Mouse (Mus musculus): ENCODE results near the gene Wdr49. TPM values are rescaled to one million over a fixed set of nuclear protein-coding genes. Genes with fewer than 3 reads are reported as not detected.

The Wdr49 gene
- not detected in 2 replicates for polyA plus RNA-seq (2016; fragmentation: Nextera tagmentation; extraction: Ambion mirVana)

DNA sequence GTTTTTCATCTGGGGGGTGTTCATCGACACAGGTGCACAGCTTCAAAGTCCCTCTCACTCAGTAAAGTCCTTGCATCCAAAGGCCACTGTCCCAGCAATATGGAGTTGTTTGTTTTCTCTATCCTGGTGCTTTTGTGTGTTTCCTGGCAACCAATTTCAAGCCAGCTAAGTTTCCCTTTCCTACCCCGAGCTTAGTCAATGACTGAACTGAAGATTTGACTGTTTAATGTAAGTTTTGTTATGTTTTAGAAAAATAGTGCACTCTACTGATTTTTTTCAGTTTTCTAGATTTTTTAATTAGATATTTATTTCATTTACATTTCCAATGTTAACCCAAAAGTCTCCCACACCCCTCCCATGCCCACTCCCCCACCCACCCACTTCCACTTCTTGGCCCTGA, at the start of gene Wdr49:
Gene Wdr49, minus strand, starts transcription at position 101 of the 400 bp plus-strand sequence.
- Histone ChIP-seq H3K4me2 (replicated peaks) (no peak within 1 kb of the TSS), H3K4me3 (no peak within 1 kb of the TSS), H3K4me1 (no peaks in the 10 kb centered on the region), H3K27ac (replicated peaks) (no peak within 1 kb of the TSS), H3K9me3 (no peaks in the 10 kb centered on the region), H3K9ac (replicated peaks) (no peak within 1 kb of the TSS), H3K36me3 (no peaks in the 10 kb centered on the region), H3K27me3 (no peaks in the 10 kb centered on the region)
- no peak for ATAC-seq (ENCODE audit: low FRiP score, low read depth)
- 37% methylated on average over 2 of the region's 2 CpGs for WGBS

DNA sequence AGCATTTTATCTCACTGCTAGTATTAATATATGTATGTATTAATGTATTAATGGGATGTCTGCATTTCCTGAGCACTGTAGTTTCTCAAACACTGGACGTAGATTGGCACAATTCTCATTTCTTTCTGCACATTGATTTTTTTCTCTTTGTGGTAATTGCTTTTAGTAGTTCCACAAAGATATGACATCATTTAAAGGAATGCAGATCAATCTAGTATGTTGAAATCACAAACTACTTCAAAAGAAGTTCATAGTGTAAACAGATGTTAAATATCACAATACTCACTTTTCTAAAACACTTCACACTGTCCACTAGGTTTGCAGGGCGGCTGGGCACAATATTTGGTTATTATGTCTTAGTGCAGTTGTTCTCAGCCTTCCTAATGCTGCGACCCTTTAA, 49.1 kb upstream of the Wdr49 start:
- Histone ChIP-seq H3K9me3 (no peaks in the 10 kb centered on the region), H3K9ac (replicated peaks) (no peak overlapping the region), H3K4me2 (replicated peaks) (no peak overlapping the region), H3K4me1 (no peaks in the 10 kb centered on the region), H3K27ac (replicated peaks) (no peak overlapping the region), H3K36me3 (peaks cover 9% of the 10 kb centered on the region; the same call in 1 of the 2 replicates), H3K27me3 (no peaks in the 10 kb centered on the region), H3K4me3 (no peak overlapping the region)
- no peak for ATAC-seq (ENCODE audit: low FRiP score, low read depth)
- WGBS = 95% methylated on average over 3 of the region's 3 CpGs

DNA sequence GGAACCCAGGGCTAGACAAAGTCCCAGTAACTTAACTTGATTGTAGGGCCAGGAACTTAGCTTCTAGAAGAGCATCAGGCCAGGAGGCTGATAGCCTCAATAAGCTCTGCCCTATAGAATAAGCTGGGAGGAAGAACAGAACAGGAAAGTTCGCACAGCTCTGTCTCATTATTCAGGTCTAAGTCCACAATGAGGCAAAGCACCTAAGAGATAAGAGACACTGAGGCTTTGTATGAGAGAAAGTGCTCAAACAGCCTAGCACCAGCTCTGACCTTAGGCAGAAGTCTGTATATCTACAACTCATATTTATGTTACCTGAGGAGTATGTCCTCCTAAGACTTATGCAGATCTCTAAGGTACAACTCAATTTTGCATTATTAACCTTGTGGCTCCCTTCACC, 40.6 kb upstream of the Wdr49 start:
- no peaks in the 10 kb centered on the region for H3K27me3 ChIP-seq
- ATAC-seq (ENCODE audit: low FRiP score, low read depth) = no peak
- WGBS = 90% methylated on average over 1 of the region's 1 CpGs
- H3K4me3 ChIP-seq = no peak overlapping the region
- no peaks in the 10 kb centered on the region for H3K4me1 ChIP-seq
- no peak overlapping the region for H3K4me2 ChIP-seq (replicated peaks)
- H3K27ac ChIP-seq (replicated peaks) = no peak overlapping the region
- no peaks in the 10 kb centered on the region for H3K9me3 ChIP-seq
- no peak overlapping the region for H3K9ac ChIP-seq (replicated peaks)
- peaks cover 35% of the 10 kb centered on the region for H3K36me3 ChIP-seq

DNA sequence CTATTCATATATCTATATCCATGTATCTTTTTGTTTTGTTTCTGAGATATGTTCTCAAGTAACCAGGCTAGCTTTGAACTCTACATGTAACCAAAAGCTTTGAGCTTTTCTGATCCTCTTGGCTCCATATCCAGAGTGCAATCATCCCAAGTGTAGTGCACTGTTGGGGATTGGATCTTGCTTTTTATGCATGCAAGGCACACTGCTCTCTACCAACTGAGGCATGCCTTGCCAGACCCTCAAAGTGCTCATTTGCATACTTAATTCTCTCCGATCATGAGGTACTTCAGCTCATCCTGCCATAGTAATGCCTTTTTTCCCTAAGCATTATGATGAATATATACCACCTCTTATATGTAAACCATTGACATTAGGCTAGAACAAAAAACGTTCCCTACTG, 39.4 kb upstream of the Wdr49 start:
- 74% methylated on average over 2 of the region's 2 CpGs for WGBS

DNA sequence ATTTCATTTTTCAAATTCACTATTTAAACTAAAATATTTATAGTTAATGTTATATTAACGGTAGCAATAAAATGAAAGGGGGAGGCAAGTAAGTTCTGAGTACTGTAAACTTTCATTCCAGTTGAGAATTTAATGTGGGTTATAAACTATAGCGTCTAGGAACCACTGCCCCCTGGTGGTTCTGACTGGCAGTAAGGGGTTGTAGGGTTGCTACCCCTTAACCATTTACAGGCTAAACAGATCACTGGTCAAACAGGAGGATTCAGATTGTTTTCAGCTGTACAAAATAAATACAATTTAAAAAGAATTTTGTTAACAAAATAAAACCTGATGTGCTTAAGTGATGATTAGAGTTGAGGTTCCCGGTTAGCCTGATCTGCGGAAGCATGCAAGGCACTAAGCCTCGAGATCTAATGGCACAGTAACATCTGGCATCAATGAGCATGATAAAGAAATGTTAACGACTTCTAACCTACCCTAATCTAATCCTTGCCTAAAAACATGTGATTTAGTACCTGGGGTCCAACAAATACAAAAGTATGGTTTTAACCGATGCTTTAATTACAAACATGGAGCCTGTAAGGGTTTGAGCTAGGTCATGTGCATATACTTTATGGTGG, 35.8 kb upstream of the Wdr49 start:
- ATAC-seq (ENCODE audit: low FRiP score, low read depth) = peak; percentile 61; the same call in 1 of the 2 replicates
- H3K4me3 ChIP-seq = no peak overlapping the region
- no peak overlapping the region for H3K27ac ChIP-seq (replicated peaks)
- H3K9ac ChIP-seq (replicated peaks) = no peak overlapping the region
- H3K9me3 ChIP-seq = no peaks in the 10 kb centered on the region
- H3K36me3 ChIP-seq = peaks cover 24% of the 10 kb centered on the region
- WGBS = 70% methylated on average over 7 of the region's 7 CpGs
- no peaks in the 10 kb centered on the region for H3K4me1 ChIP-seq
- no peak overlapping the region for H3K4me2 ChIP-seq (replicated peaks)
- no peaks in the 10 kb centered on the region for H3K27me3 ChIP-seq

More for the DNA sequence above, 39.4 kb upstream of the Wdr49 start:
- no peak overlapping the region for H3K4me3 ChIP-seq
- no peaks in the 10 kb centered on the region for H3K27me3 ChIP-seq
- H3K4me2 ChIP-seq (replicated peaks) = no peak overlapping the region
- H3K9me3 ChIP-seq = no peaks in the 10 kb centered on the region
- no peaks in the 10 kb centered on the region for H3K4me1 ChIP-seq
- ATAC-seq (ENCODE audit: low FRiP score, low read depth) = no peak
- peaks cover 27% of the 10 kb centered on the region for H3K36me3 ChIP-seq
- no peak overlapping the region for H3K27ac ChIP-seq (replicated peaks)
- H3K9ac ChIP-seq (replicated peaks) = no peak overlapping the region

DNA sequence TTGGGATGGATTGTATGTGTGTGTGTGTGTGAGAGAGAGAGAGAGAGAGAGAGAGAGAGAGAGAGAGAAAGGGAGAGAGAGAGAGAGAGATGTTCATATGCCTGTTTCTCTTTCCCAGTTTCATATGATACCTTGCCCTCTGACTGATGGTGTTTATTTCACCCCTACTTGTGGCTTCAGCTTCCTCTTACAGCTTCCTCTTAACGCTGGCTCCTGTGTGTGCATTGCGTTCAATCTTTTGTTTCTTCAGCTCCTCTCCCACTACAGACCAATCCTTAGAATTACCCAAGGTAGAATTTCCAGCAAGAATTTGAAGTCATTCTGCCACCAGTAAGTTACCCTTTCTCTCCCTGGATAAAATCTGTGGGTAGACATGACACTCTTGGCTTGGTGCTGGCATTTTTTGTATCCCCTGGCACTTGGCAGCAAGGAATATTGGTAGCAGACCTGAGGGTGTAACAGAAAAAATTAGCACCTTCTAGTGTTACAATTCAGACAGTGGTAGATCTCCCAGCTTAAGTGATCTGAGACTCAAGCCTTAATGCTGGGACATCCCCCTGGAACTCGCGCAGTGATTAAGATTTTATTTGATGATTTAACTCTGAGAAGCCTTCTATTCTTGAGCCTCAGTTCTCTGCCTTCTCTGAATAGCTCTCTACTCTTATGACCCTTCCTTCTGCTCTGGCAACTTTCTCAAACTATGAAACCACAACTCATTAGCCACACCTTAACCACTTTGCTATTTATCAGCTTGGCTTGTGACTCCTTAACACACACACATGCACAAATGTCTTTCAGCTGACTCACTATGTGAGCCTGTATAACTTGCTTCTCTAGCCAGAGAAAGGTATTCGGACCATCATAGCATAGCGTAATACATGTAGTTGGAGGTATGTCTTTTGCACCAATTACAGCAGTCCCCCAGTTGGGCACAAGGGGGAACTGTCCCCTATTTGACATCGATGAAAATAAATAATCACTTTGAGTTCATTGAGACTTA, 17.3 kb upstream of the Wdr49 start:
- WGBS = 87% methylated on average over 7 of the region's 7 CpGs
- Histone ChIP-seq H3K9ac (replicated peaks) (no peak overlapping the region), H3K36me3 (no peaks in the 10 kb centered on the region), H3K4me1 (no peaks in the 10 kb centered on the region), H3K27me3 (no peaks in the 10 kb centered on the region), H3K4me3 (no peak overlapping the region), H3K4me2 (replicated peaks) (no peak overlapping the region), H3K27ac (replicated peaks) (no peak overlapping the region), H3K9me3 (no peaks in the 10 kb centered on the region)
- no peak for ATAC-seq (ENCODE audit: low FRiP score, low read depth)

DNA sequence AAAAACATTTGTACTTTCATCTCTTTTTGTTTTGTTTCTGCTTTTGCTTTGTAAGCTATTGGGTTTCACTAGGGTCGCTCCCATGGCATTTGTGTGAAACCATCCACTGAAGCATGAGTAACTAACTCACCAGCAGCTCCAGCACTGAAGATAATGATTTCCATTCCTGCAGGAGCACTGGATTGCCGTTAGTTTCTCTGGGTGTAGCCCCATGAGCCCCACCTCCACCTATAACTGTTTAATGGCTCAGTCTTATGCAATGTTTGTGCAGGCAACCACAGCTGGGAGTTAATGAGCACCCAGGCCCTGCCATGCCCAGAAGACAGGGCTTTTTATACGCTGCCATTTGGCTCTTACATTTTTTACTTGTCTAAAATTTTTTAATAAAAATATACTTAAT, 11.0 kb upstream of the Wdr49 start:
- no peak overlapping the region for H3K4me2 ChIP-seq (replicated peaks)
- no peaks in the 10 kb centered on the region for H3K36me3 ChIP-seq
- H3K9ac ChIP-seq (replicated peaks) = no peak overlapping the region
- no peak for ATAC-seq (ENCODE audit: low FRiP score, low read depth)
- WGBS = 65% methylated on average over 3 of the region's 3 CpGs
- H3K27me3 ChIP-seq = no peaks in the 10 kb centered on the region
- H3K27ac ChIP-seq (replicated peaks) = no peak overlapping the region
- no peaks in the 10 kb centered on the region for H3K4me1 ChIP-seq
- H3K4me3 ChIP-seq = no peak overlapping the region
- H3K9me3 ChIP-seq = no peaks in the 10 kb centered on the region

DNA sequence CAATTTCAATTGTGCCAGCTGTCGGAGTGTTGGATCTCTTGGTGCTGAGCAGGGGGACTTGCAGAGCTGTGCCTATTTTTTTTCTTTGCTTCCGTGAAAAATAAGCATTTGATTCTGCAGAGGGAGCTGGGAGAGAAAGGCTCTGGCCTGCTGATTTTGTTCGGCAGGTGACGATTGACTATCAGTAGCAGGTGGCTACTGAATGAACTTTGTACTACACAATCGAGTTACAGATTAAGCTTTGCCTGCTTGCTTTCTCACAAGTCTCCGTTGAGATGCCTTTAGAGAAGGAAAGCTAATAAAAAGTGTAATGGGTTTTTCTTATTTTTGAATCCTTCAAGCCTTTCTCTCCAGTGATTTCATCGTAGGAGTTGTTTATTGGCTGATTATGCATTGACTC, 6.8 kb downstream of the Wdr49 start:
- WGBS = 75% methylated on average over 7 of the region's 7 CpGs
- no peak for ATAC-seq (ENCODE audit: low FRiP score, low read depth)

DNA sequence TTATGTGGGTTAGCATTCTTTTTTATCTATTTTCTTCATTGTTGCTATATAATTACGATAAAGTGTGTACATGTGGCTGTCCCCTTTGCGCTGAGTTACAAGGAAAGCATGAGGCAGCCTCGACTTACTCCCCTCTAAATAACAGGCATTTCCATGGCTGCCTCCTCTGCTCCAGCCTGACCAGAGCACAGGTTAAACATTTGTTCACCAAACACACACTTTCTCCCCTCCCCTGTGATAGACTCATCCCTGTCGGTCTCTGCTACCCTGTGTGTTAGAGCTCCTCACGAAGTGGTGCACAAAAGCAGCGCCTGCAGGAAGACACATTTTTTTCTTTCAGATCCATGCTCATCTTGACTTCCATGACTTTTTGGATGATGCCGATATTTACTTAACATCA, 7.3 kb downstream of the Wdr49 start:
- Histone ChIP-seq H3K27me3 (no peaks in the 10 kb centered on the region), H3K9me3 (no peaks in the 10 kb centered on the region), H3K36me3 (no peaks in the 10 kb centered on the region), H3K4me3 (no peak overlapping the region), H3K27ac (replicated peaks) (no peak overlapping the region), H3K4me1 (no peaks in the 10 kb centered on the region), H3K4me2 (replicated peaks) (no peak overlapping the region), H3K9ac (replicated peaks) (no peak overlapping the region)
- 86% methylated on average over 7 of the region's 7 CpGs for WGBS
- ATAC-seq (ENCODE audit: low FRiP score, low read depth) = no peak

More for the DNA sequence above, 6.8 kb downstream of the Wdr49 start:
- H3K4me1 ChIP-seq = no peaks in the 10 kb centered on the region
- no peaks in the 10 kb centered on the region for H3K36me3 ChIP-seq
- no peak overlapping the region for H3K27ac ChIP-seq (replicated peaks)
- no peak overlapping the region for H3K9ac ChIP-seq (replicated peaks)
- no peak overlapping the region for H3K4me2 ChIP-seq (replicated peaks)
- no peaks in the 10 kb centered on the region for H3K9me3 ChIP-seq
- H3K27me3 ChIP-seq = no peaks in the 10 kb centered on the region
- no peak overlapping the region for H3K4me3 ChIP-seq

DNA sequence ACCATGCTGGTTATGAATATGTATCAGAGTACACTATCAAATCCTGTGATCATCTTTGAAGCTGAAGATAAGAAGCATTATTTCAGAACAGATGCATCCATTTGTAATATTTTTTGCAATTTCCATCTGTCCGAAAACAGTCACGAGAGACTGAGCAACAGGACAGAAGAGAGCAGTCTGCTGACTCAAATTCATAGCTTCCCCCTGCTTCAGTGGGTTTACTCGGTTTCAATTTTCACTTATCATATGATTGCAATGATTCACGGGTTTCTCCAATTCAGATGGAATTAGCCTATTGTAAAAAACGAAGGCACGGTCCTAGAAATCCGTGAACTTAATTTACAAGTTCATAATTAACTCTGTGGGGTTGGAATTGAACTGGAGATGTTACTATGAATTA, 13.8 kb downstream of the Wdr49 start:
- no peak overlapping the region for H3K27ac ChIP-seq (replicated peaks)
- no peak overlapping the region for H3K4me3 ChIP-seq
- no peaks in the 10 kb centered on the region for H3K27me3 ChIP-seq
- H3K4me2 ChIP-seq (replicated peaks) = no peak overlapping the region
- no peaks in the 10 kb centered on the region for H3K9me3 ChIP-seq
- no peaks in the 10 kb centered on the region for H3K4me1 ChIP-seq
- H3K36me3 ChIP-seq = no peaks in the 10 kb centered on the region
- 85% methylated on average over 7 of the region's 7 CpGs for WGBS
- ATAC-seq (ENCODE audit: low FRiP score, low read depth) = no peak
- H3K9ac ChIP-seq (replicated peaks) = no peak overlapping the region

DNA sequence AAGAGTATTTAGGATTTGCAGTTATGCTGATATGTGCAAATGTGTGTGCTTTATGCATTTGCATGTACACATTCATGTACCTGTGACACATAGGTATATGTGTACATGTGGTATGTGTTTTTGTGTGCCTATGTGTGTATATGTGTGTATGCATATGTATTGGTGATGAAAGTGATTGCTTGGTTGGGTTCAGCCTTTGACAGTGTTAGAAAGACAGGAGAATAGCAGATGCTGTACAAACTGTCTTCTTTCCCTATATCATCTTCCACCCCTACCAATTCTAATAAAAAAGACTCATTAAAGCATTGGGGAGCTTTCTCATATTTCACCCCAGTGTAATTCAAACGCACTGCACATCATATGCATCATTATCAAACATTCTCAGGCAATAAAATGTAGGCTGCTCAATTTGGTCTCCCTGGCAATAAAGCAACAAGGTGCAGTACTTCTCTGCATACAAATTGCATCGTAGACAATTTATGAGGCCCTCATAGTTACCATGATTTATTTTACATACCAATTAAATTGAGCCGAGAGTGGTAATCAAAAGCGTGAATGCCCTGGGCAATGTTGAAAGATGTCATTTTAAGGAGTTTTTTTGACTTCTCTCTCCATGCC, 51.3 kb downstream of the Wdr49 start:
- H3K4me3 ChIP-seq = no peak overlapping the region
- 79% methylated on average over 4 of the region's 4 CpGs for WGBS
- H3K4me2 ChIP-seq (replicated peaks) = no peak overlapping the region
- ATAC-seq (ENCODE audit: low FRiP score, low read depth) = no peak
- no peaks in the 10 kb centered on the region for H3K4me1 ChIP-seq
- no peak overlapping the region for H3K9ac ChIP-seq (replicated peaks)
- no peak overlapping the region for H3K27ac ChIP-seq (replicated peaks)
- H3K27me3 ChIP-seq = no peaks in the 10 kb centered on the region
- H3K36me3 ChIP-seq = no peaks in the 10 kb centered on the region
- no peaks in the 10 kb centered on the region for H3K9me3 ChIP-seq

DNA sequence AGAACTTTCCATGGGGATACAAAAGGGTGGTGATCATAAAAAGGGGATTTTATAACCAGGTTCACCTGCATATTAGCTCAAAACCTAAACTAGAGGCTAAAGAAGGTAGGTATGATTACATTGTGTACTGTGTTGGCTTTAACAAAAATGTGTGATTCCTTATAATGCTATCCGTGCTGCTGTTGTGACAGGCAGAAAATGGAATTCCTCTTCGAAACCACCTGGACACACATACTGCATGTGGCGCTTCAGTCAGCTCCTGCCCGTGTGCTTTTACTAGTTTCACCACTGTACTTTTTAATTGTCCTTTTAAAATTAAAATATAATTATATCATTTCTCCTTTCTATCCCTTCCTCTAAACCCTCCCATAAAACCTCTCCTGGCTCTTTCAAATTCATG, 86.0 kb downstream of the Wdr49 start:
- Histone ChIP-seq H3K4me1 (peaks cover 9% of the 10 kb centered on the region; the same call in 1 of the 2 replicates), H3K27ac (replicated peaks) (0 out of 2 replicates have a peak overlapping the region, but pooled peaks have one; percentile 64), H3K9ac (replicated peaks) (no peak overlapping the region), H3K9me3 (no peaks in the 10 kb centered on the region), H3K36me3 (no peaks in the 10 kb centered on the region), H3K27me3 (no peaks in the 10 kb centered on the region), H3K4me3 (no peak overlapping the region), H3K4me2 (replicated peaks) (no peak overlapping the region)
- WGBS = 93% methylated on average over 4 of the region's 4 CpGs
- 0 out of 2 replicates have a peak, but pooled peaks have one; percentile 35 for ATAC-seq (ENCODE audit: low FRiP score, low read depth)
